Mouse (Mus musculus) megakaryocyte, embryonic 14.5 days (primary cell): ENCODE measurements around the gene Mettl27.

Experiments
- FLI1 ChIP-seq: IDR thresholded peaks from 2 replicates; pipeline ENCODE4 v1.6.1; 2012; ENCODE audit warnings: low read length, inconsistent platforms, mixed read lengths
- GATA1 ChIP-seq: IDR thresholded peaks from 3 replicates; pipeline ENCODE4 v1.6.1; 2012; ENCODE audit warnings: mixed read lengths, low read length, inconsistent platforms, borderline replicate concordance

- TF ChIP-seq GATA1 (no peak), FLI1 (no peak)
Observed at GRCm38 (mm10) chr5:134977837-134978236, 45.7 kb downstream of the Mettl27 start.
